Mouse (Mus musculus): ENCODE measurements around the gene Ripk4. TPM values are rescaled to one million over a fixed set of nuclear protein-coding genes. Genes with fewer than 3 reads are reported as not detected.

Ripk4 gene
- polyA plus RNA-seq, 1 experiment: 24.0 TPM

GRCm38 (mm10) chr16:97763990-97764340, 378 bp upstream of the Ripk4 start:
- peaks cover 6% of the 10 kb centered on the region for H3K4me1 ChIP-seq (ENCODE audit: control insufficient read depth, insufficient read depth, low read length)
- peak overlapping the region; percentile 52 for H3K9ac ChIP-seq (ENCODE audit: low read depth, poor library complexity, severe bottlenecking)
- H3K27ac ChIP-seq (ENCODE audit: insufficient read depth, low read length): no peak overlapping the region
- H3K36me3 ChIP-seq (ENCODE audit: control insufficient read depth, insufficient read depth, low read length, poor library complexity, severe bottlenecking): no peaks in the 10 kb centered on the region
- H3K27me3 ChIP-seq (ENCODE audit: control insufficient read depth, insufficient read depth, low read length, poor library complexity, severe bottlenecking): peaks cover 8% of the 10 kb centered on the region; the same call in 1 of the 2 replicates
- peak overlapping the region; percentile 79 for H3K4me3 ChIP-seq (ENCODE audit: low read depth, low read length)
- TF ChIP-seq CTCF (IDR thresholded peaks at IDR 0.05; ENCODE audit: low read depth, low read length): no peak
- no peak for TF ChIP-seq POLR2A (IDR thresholded peaks at IDR 0.05; ENCODE audit: insufficient read depth, low read length)
- TF ChIP-seq EP300 (IDR thresholded peaks at IDR 0.05; ENCODE audit: insufficient read depth, low read depth, low read length): no peak
- no peaks in the 10 kb centered on the region for H3K9me3 ChIP-seq (replicated peaks; ENCODE audit: control insufficient read depth, insufficient read depth, low read length, poor library complexity, severe bottlenecking)

GRCm38 (mm10) chr16:97761782-97762181, 1.8 kb downstream of the Ripk4 start:
- H3K9ac ChIP-seq (ENCODE audit: low read depth, poor library complexity, severe bottlenecking): no peak overlapping the region
- TF ChIP-seq POLR2A (IDR thresholded peaks at IDR 0.05; ENCODE audit: insufficient read depth, low read length) (no peak), EP300 (IDR thresholded peaks at IDR 0.05; ENCODE audit: insufficient read depth, low read depth, low read length) (no peak), CTCF (IDR thresholded peaks at IDR 0.05; ENCODE audit: low read depth, low read length) (no peak)
- no peaks in the 10 kb centered on the region for H3K36me3 ChIP-seq (ENCODE audit: control insufficient read depth, insufficient read depth, low read length, poor library complexity, severe bottlenecking)
- peak overlapping the region; percentile 0; the same call in 1 of the 2 replicates for H3K4me3 ChIP-seq (ENCODE audit: low read depth, low read length)
- no peak overlapping the region for H3K27ac ChIP-seq (ENCODE audit: insufficient read depth, low read length)
- H3K27me3 ChIP-seq (ENCODE audit: control insufficient read depth, insufficient read depth, low read length, poor library complexity, severe bottlenecking): peaks cover 8% of the 10 kb centered on the region; the same call in 1 of the 2 replicates
- H3K4me1 ChIP-seq (ENCODE audit: control insufficient read depth, insufficient read depth, low read length): peaks cover 6% of the 10 kb centered on the region
- H3K9me3 ChIP-seq (replicated peaks; ENCODE audit: control insufficient read depth, insufficient read depth, low read length, poor library complexity, severe bottlenecking): no peaks in the 10 kb centered on the region

GRCm38 (mm10) chr16:97759681-97760080, 3.9 kb downstream of the Ripk4 start:
- Histone ChIP-seq H3K27me3 (ENCODE audit: control insufficient read depth, insufficient read depth, low read length, poor library complexity, severe bottlenecking) (peaks cover 8% of the 10 kb centered on the region; the same call in 1 of the 2 replicates), H3K36me3 (ENCODE audit: control insufficient read depth, insufficient read depth, low read length, poor library complexity, severe bottlenecking) (no peaks in the 10 kb centered on the region), H3K4me1 (ENCODE audit: control insufficient read depth, insufficient read depth, low read length) (peaks cover 6% of the 10 kb centered on the region), H3K27ac (ENCODE audit: insufficient read depth, low read length) (no peak overlapping the region), H3K9me3 (replicated peaks; ENCODE audit: control insufficient read depth, insufficient read depth, low read length, poor library complexity, severe bottlenecking) (no peaks in the 10 kb centered on the region), H3K9ac (ENCODE audit: low read depth, poor library complexity, severe bottlenecking) (no peak overlapping the region), H3K4me3 (ENCODE audit: low read depth, low read length) (no peak overlapping the region)
- TF ChIP-seq CTCF (IDR thresholded peaks at IDR 0.05; ENCODE audit: low read depth, low read length): no peak
- no peak for TF ChIP-seq EP300 (IDR thresholded peaks at IDR 0.05; ENCODE audit: insufficient read depth, low read depth, low read length)
- no peak for TF ChIP-seq POLR2A (IDR thresholded peaks at IDR 0.05; ENCODE audit: insufficient read depth, low read length)

GRCm38 (mm10) chr16:97758288-97758687, 5.3 kb downstream of the Ripk4 start:
- Histone ChIP-seq H3K9ac (ENCODE audit: low read depth, poor library complexity, severe bottlenecking) (no peak overlapping the region), H3K9me3 (replicated peaks; ENCODE audit: control insufficient read depth, insufficient read depth, low read length, poor library complexity, severe bottlenecking) (no peaks in the 10 kb centered on the region), H3K4me3 (ENCODE audit: low read depth, low read length) (no peak overlapping the region), H3K27me3 (ENCODE audit: control insufficient read depth, insufficient read depth, low read length, poor library complexity, severe bottlenecking) (0 out of 2 replicates have a peak, but pooled peaks cover 5% of the 10 kb centered on the region), H3K4me1 (ENCODE audit: control insufficient read depth, insufficient read depth, low read length) (peaks cover 6% of the 10 kb centered on the region), H3K36me3 (ENCODE audit: control insufficient read depth, insufficient read depth, low read length, poor library complexity, severe bottlenecking) (peaks cover under 1% of the 10 kb centered on the region; the same call in 1 of the 2 replicates), H3K27ac (ENCODE audit: insufficient read depth, low read length) (no peak overlapping the region)
- TF ChIP-seq EP300 (IDR thresholded peaks at IDR 0.05; ENCODE audit: insufficient read depth, low read depth, low read length) (no peak), POLR2A (IDR thresholded peaks at IDR 0.05; ENCODE audit: insufficient read depth, low read length) (no peak), CTCF (IDR thresholded peaks at IDR 0.05; ENCODE audit: low read depth, low read length) (no peak)

GRCm38 (mm10) chr16:97756460-97756859, 7.1 kb downstream of the Ripk4 start:
- Histone ChIP-seq H3K9ac (ENCODE audit: low read depth, poor library complexity, severe bottlenecking) (no peak overlapping the region), H3K27ac (ENCODE audit: insufficient read depth, low read length) (no peak overlapping the region), H3K27me3 (ENCODE audit: control insufficient read depth, insufficient read depth, low read length, poor library complexity, severe bottlenecking) (no peaks in the 10 kb centered on the region), H3K4me3 (ENCODE audit: low read depth, low read length) (no peak overlapping the region), H3K36me3 (ENCODE audit: control insufficient read depth, insufficient read depth, low read length, poor library complexity, severe bottlenecking) (peaks cover 4% of the 10 kb centered on the region; the same call in 1 of the 2 replicates), H3K9me3 (replicated peaks; ENCODE audit: control insufficient read depth, insufficient read depth, low read length, poor library complexity, severe bottlenecking) (no peaks in the 10 kb centered on the region), H3K4me1 (ENCODE audit: control insufficient read depth, insufficient read depth, low read length) (peaks cover 3% of the 10 kb centered on the region)
- TF ChIP-seq POLR2A (IDR thresholded peaks at IDR 0.05; ENCODE audit: insufficient read depth, low read length) (no peak), EP300 (IDR thresholded peaks at IDR 0.05; ENCODE audit: insufficient read depth, low read depth, low read length) (no peak), CTCF (IDR thresholded peaks at IDR 0.05; ENCODE audit: low read depth, low read length) (no peak)

- no peaks in the 10 kb centered on the region for H3K27me3 ChIP-seq (ENCODE audit: control insufficient read depth, insufficient read depth, low read length, poor library complexity, severe bottlenecking)
- no peak overlapping the region for H3K4me3 ChIP-seq (ENCODE audit: low read depth, low read length)
- H3K9ac ChIP-seq (ENCODE audit: low read depth, poor library complexity, severe bottlenecking): no peak overlapping the region
- peaks cover 8% of the 10 kb centered on the region for H3K36me3 ChIP-seq (ENCODE audit: control insufficient read depth, insufficient read depth, low read length, poor library complexity, severe bottlenecking)
- H3K9me3 ChIP-seq (replicated peaks; ENCODE audit: control insufficient read depth, insufficient read depth, low read length, poor library complexity, severe bottlenecking): no peaks in the 10 kb centered on the region
- no peak for TF ChIP-seq EP300 (IDR thresholded peaks at IDR 0.05; ENCODE audit: insufficient read depth, low read depth, low read length)
- TF ChIP-seq CTCF (IDR thresholded peaks at IDR 0.05; ENCODE audit: low read depth, low read length): no peak
- no peak for TF ChIP-seq POLR2A (IDR thresholded peaks at IDR 0.05; ENCODE audit: insufficient read depth, low read length)
- H3K4me1 ChIP-seq (ENCODE audit: control insufficient read depth, insufficient read depth, low read length): no peaks in the 10 kb centered on the region
- no peak overlapping the region for H3K27ac ChIP-seq (ENCODE audit: insufficient read depth, low read length)
Observed at GRCm38 (mm10) chr16:97752316-97752941, 11.2 kb downstream of the Ripk4 start.

All from ES-Bruce4 (cell line).